ENCODE assay signal across 8 mouse cellular contexts in the genomic region with DNA sequence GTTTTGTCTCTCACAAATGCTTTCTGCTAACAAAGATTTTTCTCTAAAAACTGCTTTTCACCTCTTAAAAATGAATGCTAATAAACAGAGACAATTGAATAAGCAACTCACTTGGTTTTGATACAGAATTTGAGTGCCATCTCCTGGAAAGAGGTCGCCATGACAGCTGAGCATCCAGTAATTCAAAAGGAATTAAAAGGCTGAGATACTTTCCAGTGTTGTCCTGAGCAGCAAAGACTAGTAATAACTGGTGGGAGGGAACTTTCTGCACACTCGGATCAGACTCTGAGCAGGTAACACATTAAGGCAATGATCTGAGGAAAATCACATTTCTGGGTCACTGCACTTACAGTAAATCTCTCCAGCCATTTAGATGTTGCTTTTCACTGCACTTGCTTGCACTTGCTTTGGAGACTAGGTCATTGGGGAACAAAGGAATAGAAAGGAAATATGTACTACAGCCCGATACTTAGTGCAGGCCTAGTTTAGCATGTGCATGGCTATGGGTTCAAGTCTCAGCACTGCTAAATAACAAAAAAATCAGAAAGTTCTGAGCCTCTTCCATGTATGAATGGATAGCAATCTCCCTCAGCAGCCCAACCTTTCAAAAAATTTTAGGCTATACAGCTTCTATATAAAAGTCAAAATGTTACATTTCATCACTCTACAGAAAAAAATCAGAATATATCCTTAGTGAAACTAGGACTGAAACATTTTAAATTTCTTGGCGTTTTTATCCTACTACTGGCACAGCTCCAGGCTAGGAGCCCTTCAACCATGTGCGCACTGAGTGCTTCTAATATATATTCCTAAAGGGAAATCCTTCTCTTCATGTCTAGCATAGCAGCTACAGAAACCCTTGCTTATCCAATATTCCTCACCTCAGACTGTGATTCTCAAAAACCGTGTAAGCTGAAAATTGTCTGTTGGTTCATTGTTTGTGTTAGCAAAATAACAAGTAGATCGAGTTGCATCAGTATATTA.
DNase-seq lines count a peak whose midpoint lies in the region; ATAC-seq and TF ChIP-seq lines count a peak whose summit lies in the region.

No protein-coding gene starts in this region.

- no peak overlapping the region for H3K4me3 ChIP-seq in lung, embryonic 14.5 days (ENCODE audit: low read depth, low read length)
- H3K4me3 ChIP-seq in lung, adult 2 months (replicated peaks; ENCODE audit: extremely low read depth, low read depth, low read length), result no peak overlapping the region
- H3K4me3 ChIP-seq in intestine, embryonic 16.5 days (ENCODE audit: low read length), result no peak overlapping the region

- H3K27ac ChIP-seq in lung, embryonic 14.5 days (ENCODE audit: low read depth), result no peak overlapping the region
- H3K27ac ChIP-seq in intestine, embryonic 16.5 days (ENCODE audit: low read length), result no peak overlapping the region

- DNase-seq in lung, embryonic 14.5 days, result peak; percentile 69
- no peak for DNase-seq in lung, adult 2 months
- DNase-seq in embryo, embryonic 9.5 days (ENCODE audit: extremely low spot score), result peak; percentile 10
- DNase-seq in left cerebral cortex, postnatal 25 days (ENCODE audit: low spot score in 2 of 2), result peak; percentile 64 to 69
- DNase-seq in right cerebral cortex, postnatal 36 days (ENCODE audit: low spot score in 2 of 2), result peak; percentile 26 to 27
- no peak for DNase-seq in spleen, postnatal 14 days (ENCODE audit: low spot score in 2 of 2)
- no peak for DNase-seq in lung, postnatal 4 days

- H3K4me2 ChIP-seq in lung, embryonic 14.5 days, result no peak overlapping the region
- no peak overlapping the region for H3K4me2 ChIP-seq in intestine, embryonic 16.5 days (ENCODE audit: low read depth, low read length)

- intact Hi-C loops in left cerebral cortex, postnatal 25 days (cut with DNase I), result no loop called here

- no peak for TF ChIP-seq POLR2A in lung, adult 2 months (IDR thresholded peaks at IDR 0.05; ENCODE audit: borderline replicate concordance, extremely low read depth, low read depth, low read length)

- peak; percentile 59 for TF ChIP-seq CTCF in lung, embryonic 14.5 days (IDR thresholded peaks at IDR 0.05; ENCODE audit: low read depth)
- TF ChIP-seq CTCF in lung, adult 2 months (IDR thresholded peaks at IDR 0.05; ENCODE audit: insufficient read depth, low read length), result no peak

- H3K9me3 ChIP-seq in lung, embryonic 14.5 days (ENCODE audit: low read depth, low read length), result no peaks in the 10 kb centered on the region
- no peaks in the 10 kb centered on the region for H3K9me3 ChIP-seq in intestine, embryonic 16.5 days (ENCODE audit: control insufficient read depth, low read length)

- H3K4me1 ChIP-seq in lung, embryonic 14.5 days (ENCODE audit: insufficient read depth), result no peaks in the 10 kb centered on the region
- no peaks in the 10 kb centered on the region for H3K4me1 ChIP-seq in lung, adult 2 months (ENCODE audit: control insufficient read depth, insufficient read depth, low read length)
- H3K4me1 ChIP-seq in intestine, embryonic 16.5 days (ENCODE audit: control insufficient read depth, insufficient read depth, low read length), result no peaks in the 10 kb centered on the region

- ATAC-seq in lung, embryonic 14.5 days (ENCODE audit: insufficient read depth), result no peak
- peak; percentile 52; the same call in 1 of the 2 replicates for ATAC-seq in intestine, embryonic 16.5 days

- 49% methylated on average over 7 of the region's 7 CpGs for WGBS in lung, embryonic 14.5 days
- 49% methylated on average over 7 of the region's 7 CpGs for WGBS in lung, adult 2 months
- WGBS in intestine, embryonic 16.5 days, result 46% methylated on average over 7 of the region's 7 CpGs

- no peak overlapping the region for H3K9ac ChIP-seq in lung, embryonic 14.5 days
- H3K9ac ChIP-seq in intestine, embryonic 16.5 days (ENCODE audit: low read depth, low read length), result no peak overlapping the region

- no peaks in the 10 kb centered on the region for H3K36me3 ChIP-seq in lung, embryonic 14.5 days (ENCODE audit: insufficient read depth)
- H3K36me3 ChIP-seq in intestine, embryonic 16.5 days (ENCODE audit: control insufficient read depth, insufficient read depth, low read length), result no peaks in the 10 kb centered on the region

- H3K27me3 ChIP-seq in lung, embryonic 14.5 days (ENCODE audit: insufficient read depth, low read length), result no peaks in the 10 kb centered on the region
- no peaks in the 10 kb centered on the region for H3K27me3 ChIP-seq in intestine, embryonic 16.5 days (replicated peaks; ENCODE audit: control insufficient read depth, insufficient read depth, low read length)

Comparison
In these comparisons a context has a peak if more than half of its experiments do, and no peak if none do; other contexts are left out.
1. DNase-seq: peak in lung, embryonic 14.5 days (single experiment), embryo, embryonic 9.5 days (single experiment), left cerebral cortex, postnatal 25 days (2 of 2) and right cerebral cortex, postnatal 36 days (2 of 2); none in lung, adult 2 months (single experiment), spleen, postnatal 14 days (0 of 2) and lung, postnatal 4 days (0 of 2).